Mouse (Mus musculus) thymus, adult 2 months (tissue): ENCODE measurements around the gene Arap1. TPM values are rescaled to one million over a fixed set of nuclear protein-coding genes. Genes with fewer than 3 reads are reported as not detected.

Source experiments
- DNase-seq: peaks from one replicate; pipeline ENCODE4 v3.0.0; 2021
- H3K27ac ChIP-seq: fragments of 200-500 bp; 2 replicates; pipeline ENCODE4 v1.5.1; 2012; ENCODE audit warnings: low read length, control low read depth; ENCODE audit not compliant: control insufficient read depth, insufficient read depth
- H3K27me3 ChIP-seq: fragments of 200-500 bp; 2 replicates; pipeline ENCODE4 v1.6.1; 2012; ENCODE audit warnings: mild to moderate bottlenecking, low read length, moderate library complexity, mixed read lengths; ENCODE audit not compliant: control insufficient read depth, insufficient read depth
- H3K36me3 ChIP-seq: fragments of 200-500 bp; 2 replicates; pipeline ENCODE4 v1.6.1; 2012; ENCODE audit warnings: mild to moderate bottlenecking, low read length, moderate library complexity; ENCODE audit not compliant: control insufficient read depth, insufficient read depth
- H3K4me1 ChIP-seq: fragments of 200-500 bp; replicated peaks from 2 replicates; pipeline ENCODE4 v1.6.1; 2012; ENCODE audit warnings: low read length; ENCODE audit not compliant: control insufficient read depth, insufficient read depth
- H3K4me3 ChIP-seq: fragments of 200-500 bp; 2 replicates; pipeline ENCODE4 v1.5.1; 2012; ENCODE audit warnings: mild to moderate bottlenecking, low read length, control low read depth, moderate library complexity; ENCODE audit not compliant: control insufficient read depth, insufficient read depth
- CTCF ChIP-seq: fragments of 200-500 bp; IDR thresholded peaks from 2 replicates; pipeline ENCODE4 v1.5.1; 2012; ENCODE audit warnings: mild to moderate bottlenecking, control low read depth, low read length, moderate library complexity, borderline replicate concordance; ENCODE audit not compliant: control insufficient read depth, poor library complexity, insufficient read depth; ENCODE audit errors: extremely low read depth
- POLR2A ChIP-seq: fragments of 200-500 bp; IDR thresholded peaks from 2 replicates; pipeline ENCODE4 v1.6.1; 2012; ENCODE audit warnings: mild to moderate bottlenecking, low read length, control low read depth, moderate library complexity; ENCODE audit not compliant: control insufficient read depth, poor library complexity, insufficient read depth; ENCODE audit errors: extremely low read depth
- WGBS: fragments of 180-500 bp; shearing (Covaris S2); methylation state at CpG from one replicate; pipeline ENCODE4 v1.1.7; 2018; 5-methylcytosine and 5-hydroxymethylcytosine counted together
- polyA plus RNA-seq: library from polyadenylated mRNA; depleted of rRNA; stranded (reverse); fragments of >200 nt; gene quantifications from 2 replicates; pipeline ENCODE4 v1.2.3, GENCODE M21; 2012

Gene Arap1
- polyA plus RNA-seq, 1 experiment = 225 TPM

DNA sequence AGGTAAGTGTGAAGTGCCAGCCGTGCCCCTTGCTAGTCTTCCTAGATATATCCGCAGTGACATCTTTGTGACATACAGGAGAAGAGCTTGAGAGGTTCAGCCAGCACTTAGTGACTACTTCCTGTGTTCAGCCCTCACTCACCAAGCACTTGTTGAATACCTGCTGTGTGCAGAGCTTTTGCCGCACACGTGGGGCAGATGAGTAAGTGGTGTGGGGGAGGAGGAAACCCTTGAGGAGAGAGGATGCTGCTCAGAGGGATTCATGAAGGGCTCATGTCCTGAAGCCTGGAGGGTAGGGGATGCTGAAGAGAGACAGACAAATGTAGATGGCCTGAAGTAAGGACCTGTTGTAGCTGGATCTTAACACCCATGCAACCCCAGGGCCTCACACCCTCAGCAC, 66.3 kb downstream of the Arap1 start:
- H3K4me3 ChIP-seq = no peak overlapping the region
- 84% methylated on average over 4 of the region's 4 CpGs for WGBS
- no peaks in the 10 kb centered on the region for H3K27me3 ChIP-seq
- H3K4me1 ChIP-seq = no peaks in the 10 kb centered on the region
- no peak for TF ChIP-seq POLR2A
- TF ChIP-seq CTCF = no peak
- no peak for DNase-seq
- no peak overlapping the region for H3K27ac ChIP-seq
- peaks cover 4% of the 10 kb centered on the region; the same call in 1 of the 2 replicates for H3K36me3 ChIP-seq

DNA sequence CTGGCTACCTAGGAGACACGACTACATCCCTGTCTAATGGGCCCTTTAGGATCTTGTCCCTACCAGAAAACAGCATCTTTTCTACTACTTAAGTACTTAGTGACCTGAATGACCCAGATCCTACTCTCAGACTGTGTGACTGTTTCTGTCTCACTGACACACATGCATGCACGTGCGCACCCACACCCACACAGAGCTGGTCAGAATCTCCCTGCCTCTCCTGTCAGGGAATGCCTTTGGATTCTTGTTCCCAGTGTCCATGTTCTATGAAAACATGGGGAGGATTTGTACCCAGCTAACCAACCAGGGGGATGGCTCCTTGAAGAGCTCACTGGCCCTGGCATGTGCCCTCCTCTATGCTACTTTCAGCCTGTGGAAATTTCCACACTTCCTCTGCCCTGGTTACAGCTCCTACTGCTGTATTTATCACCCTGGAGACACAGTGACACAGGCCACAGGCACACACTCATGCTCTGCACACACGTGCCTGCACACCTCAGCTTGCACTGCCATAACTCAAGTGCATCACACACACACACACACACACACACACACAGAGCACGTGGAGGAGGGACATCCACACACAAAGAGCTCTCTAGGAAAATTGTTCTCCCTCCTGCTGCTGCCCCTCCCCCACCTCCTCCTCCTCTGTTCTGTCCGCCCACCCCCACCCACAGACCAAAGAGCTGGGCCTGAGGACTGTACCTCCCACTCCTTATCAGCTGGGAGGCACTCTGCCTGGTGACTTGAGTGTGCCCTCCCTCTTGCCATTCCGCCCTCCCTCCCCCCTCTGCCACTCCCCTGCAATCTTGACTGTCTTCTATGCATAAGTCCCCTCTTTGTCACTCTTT, 67.0 kb downstream of the Arap1 start:
- H3K27me3 ChIP-seq = no peaks in the 10 kb centered on the region
- no peaks in the 10 kb centered on the region for H3K4me1 ChIP-seq
- TF ChIP-seq CTCF = no peak
- TF ChIP-seq POLR2A = no peak
- H3K27ac ChIP-seq = no peak overlapping the region
- no peak overlapping the region for H3K4me3 ChIP-seq
- 84% methylated on average over 7 of the region's 7 CpGs for WGBS
- peaks cover 4% of the 10 kb centered on the region; the same call in 1 of the 2 replicates for H3K36me3 ChIP-seq
- DNase-seq = no peak

DNA sequence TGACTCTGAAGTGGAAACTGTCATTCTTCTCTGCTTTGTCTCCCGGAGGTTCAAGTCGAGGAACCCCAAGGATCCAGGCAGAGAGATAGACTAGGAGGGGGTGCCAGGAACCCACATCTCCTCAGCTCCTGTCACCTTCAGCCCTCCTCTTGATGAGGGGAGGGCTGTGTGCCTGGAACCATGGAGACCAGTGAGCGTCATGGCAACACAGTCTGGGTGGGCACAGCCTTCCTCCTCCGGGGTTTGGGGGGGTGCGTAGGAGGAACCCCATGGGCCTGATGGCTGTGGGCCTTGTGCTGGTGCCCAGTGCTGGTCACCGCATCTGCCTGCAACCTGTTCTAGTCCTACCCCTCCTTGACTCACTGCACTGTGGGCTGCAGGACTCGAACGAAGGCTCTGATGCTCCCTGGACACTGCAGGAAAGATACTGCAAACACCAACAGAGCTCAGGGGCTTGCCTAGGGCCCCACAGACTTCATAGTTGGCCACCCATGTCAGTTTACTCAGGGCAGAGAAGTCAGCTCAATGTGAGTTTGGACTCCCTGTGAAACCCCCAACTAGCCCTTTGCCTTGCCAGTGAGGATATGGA, 67.7 kb downstream of the Arap1 start:
- WGBS = 78% methylated on average over 8 of the region's 8 CpGs
- TF ChIP-seq CTCF (no peak), POLR2A (no peak)
- no peaks in the 10 kb centered on the region for H3K4me1 ChIP-seq

DNA sequence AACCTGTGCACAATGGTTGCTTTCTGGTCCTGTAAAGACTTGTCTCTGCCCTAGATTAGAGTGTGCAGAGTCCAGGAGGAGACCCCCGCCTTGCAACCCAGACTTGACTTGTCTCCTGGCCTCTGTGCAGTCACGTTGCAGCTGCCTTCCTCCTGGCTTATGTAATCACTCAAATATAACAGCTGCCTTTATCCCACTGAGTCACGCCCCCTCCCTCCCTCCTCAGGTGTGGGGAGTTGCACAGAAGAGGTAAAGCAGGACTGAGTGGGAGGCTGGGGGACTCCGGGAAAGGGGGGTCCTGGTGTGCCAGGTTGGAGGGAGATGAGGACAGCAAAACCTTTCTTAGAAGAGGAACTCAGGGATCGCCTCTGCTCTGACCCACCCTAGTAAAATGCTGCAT, 68.5 kb downstream of the Arap1 start:
- no peaks in the 10 kb centered on the region for H3K4me1 ChIP-seq
- no peaks in the 10 kb centered on the region for H3K27me3 ChIP-seq
- DNase-seq = no peak
- 72% methylated on average over 5 of the region's 5 CpGs for WGBS
- H3K4me3 ChIP-seq = no peak overlapping the region
- H3K27ac ChIP-seq = no peak overlapping the region
- TF ChIP-seq POLR2A = no peak
- no peak for TF ChIP-seq CTCF
- H3K36me3 ChIP-seq = no peaks in the 10 kb centered on the region

More for the DNA sequence above, 67.7 kb downstream of the Arap1 start:
- no peak overlapping the region for H3K27ac ChIP-seq
- H3K4me3 ChIP-seq = no peak overlapping the region
- no peaks in the 10 kb centered on the region; the same call in 1 of the 2 replicates for H3K36me3 ChIP-seq
- no peaks in the 10 kb centered on the region for H3K27me3 ChIP-seq
- DNase-seq = no peak

DNA sequence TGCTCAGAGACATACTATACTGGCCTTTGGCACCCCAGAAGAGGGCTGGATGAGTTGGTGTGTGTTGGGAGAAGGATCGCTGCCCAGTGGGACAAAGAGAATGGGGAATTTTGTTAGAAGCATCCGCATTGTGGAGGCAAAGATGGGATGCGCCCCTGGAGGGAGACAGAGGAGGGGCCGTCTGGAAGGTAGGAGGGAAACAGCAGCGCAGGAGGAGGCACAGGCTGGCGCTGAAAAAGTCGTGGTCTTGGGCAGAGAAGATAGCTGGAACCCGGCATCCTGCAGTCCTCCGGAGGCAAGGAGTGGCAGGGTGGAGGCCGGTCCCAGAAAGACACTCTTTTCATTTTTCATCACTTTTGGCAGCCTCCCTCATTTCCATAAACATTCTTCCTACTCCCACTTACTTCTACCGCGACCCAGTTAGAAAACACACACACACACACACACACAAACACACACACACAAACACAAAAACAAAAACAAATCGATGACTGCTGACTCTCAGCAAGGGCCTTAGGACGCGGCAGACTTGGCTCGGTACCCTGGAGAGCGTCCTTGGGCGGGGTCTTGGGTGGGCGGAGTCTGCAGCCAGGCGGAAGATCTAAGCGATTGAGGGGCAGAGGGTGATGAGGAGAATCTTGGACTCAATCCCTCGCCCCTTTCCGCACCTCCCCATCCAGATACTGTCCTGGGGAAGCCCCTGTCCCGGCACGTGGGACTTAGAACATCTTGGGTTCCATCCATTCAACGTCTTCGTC, 71.3 kb downstream of the Arap1 start:
- no peak overlapping the region for H3K4me3 ChIP-seq
- DNase-seq = peak; percentile 21
- 8% methylated on average over 27 of the region's 27 CpGs for WGBS

DNA sequence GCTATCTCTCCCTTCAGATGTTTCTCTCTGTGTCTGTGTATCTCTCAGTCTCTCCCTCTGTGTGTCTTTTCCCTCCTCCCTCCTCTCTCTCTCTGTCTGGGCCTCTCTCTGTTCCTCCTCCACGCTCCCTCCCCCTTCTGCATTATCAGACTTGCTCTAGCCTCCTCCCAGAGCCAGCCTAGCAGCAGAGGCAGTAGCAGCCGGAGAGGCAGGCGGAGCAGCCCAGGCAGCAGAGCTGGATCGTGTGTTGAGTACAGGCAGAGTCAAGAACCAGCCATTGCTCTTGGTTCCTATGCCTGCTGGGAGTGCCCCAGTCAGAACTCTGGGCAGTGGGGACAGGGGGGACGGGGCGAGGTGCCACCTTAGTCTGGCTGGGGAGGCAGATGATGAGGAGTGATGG, 73.7 kb downstream of the Arap1 start, which contains the start of gene Pde2a:
Pde2a (plus strand) TSS at position 163 of the 400 bp plus-strand sequence.
- H3K4me1 ChIP-seq = no peaks in the 10 kb centered on the region
- no peaks in the 10 kb centered on the region for H3K36me3 ChIP-seq
- WGBS = 33% methylated on average over 6 of the region's 6 CpGs

More for the DNA sequence above, 71.3 kb downstream of the Arap1 start:
- Histone ChIP-seq H3K27ac (no peak overlapping the region), H3K4me1 (no peaks in the 10 kb centered on the region), H3K27me3 (no peaks in the 10 kb centered on the region), H3K36me3 (no peaks in the 10 kb centered on the region)
- TF ChIP-seq POLR2A (no peak), CTCF (no peak)

More for the DNA sequence above, 73.7 kb downstream of the Arap1 start, which contains the start of gene Pde2a:
- H3K27ac ChIP-seq = no peak within 1 kb of the TSS
- H3K27me3 ChIP-seq = no peaks in the 10 kb centered on the region
- no peak for TF ChIP-seq CTCF
- no peak for TF ChIP-seq POLR2A
- no peak within 1 kb of the TSS for H3K4me3 ChIP-seq
- no peak for DNase-seq
